Mouse (Mus musculus) C2C12 (cell line): ENCODE data around the gene Vps13d. TPM values are rescaled to one million over a fixed set of nuclear protein-coding genes. Genes with fewer than 3 reads are reported as not detected.

Experiments used
- H3K27me3 ChIP-seq: one replicate; pipeline ENCODE4 v1.6.1; 2011; ENCODE audit not compliant: control insufficient read depth, insufficient read depth, insufficient read length
- H3K36me3 ChIP-seq: one replicate; pipeline ENCODE4 v1.6.1; 2011; ENCODE audit not compliant: control insufficient read depth, insufficient read depth
- H3K4me3 ChIP-seq: one replicate; pipeline ENCODE4 v1.5.1; 2011; ENCODE audit warnings: mild to moderate bottlenecking, control low read depth; ENCODE audit not compliant: poor library complexity, insufficient read depth, severe bottlenecking
- H3K79me2 ChIP-seq: one replicate; pipeline ENCODE4 v1.6.1; 2011; ENCODE audit not compliant: control insufficient read depth, insufficient read depth
- H3K79me3 ChIP-seq: one replicate; pipeline ENCODE4 v1.6.1; 2011; ENCODE audit warnings: low read depth, control low read depth
- H3ac ChIP-seq: one replicate; pipeline ENCODE3; 2011; ENCODE audit warnings: low read depth; ENCODE audit not compliant: control insufficient read depth, insufficient read length
- CEBPB ChIP-seq: IDR thresholded peaks from one replicate; pipeline ENCODE4 v1.6.1; 2011; ENCODE audit warnings: low read depth, mild to moderate bottlenecking, control low read depth, moderate library complexity
- CTCF ChIP-seq: IDR thresholded peaks from one replicate; pipeline ENCODE4 v1.5.1; 2011; ENCODE audit not compliant: control insufficient read depth, insufficient read depth, insufficient read length
- FOSL1 ChIP-seq: IDR thresholded peaks from one replicate; pipeline ENCODE4 v1.8.0; 2011; ENCODE audit warnings: mild to moderate bottlenecking, low read length; ENCODE audit not compliant: poor library complexity, insufficient read depth, severe bottlenecking
- MAX ChIP-seq: IDR thresholded peaks from one replicate; pipeline ENCODE4 v1.6.1; 2011; ENCODE audit warnings: mild to moderate bottlenecking, control low read depth
- MYOD1 ChIP-seq: IDR thresholded peaks from one replicate; pipeline ENCODE4 v1.6.1; 2011; ENCODE audit warnings: low read depth; ENCODE audit not compliant: control insufficient read depth, insufficient read length
- MYOG ChIP-seq: IDR thresholded peaks from one replicate; pipeline ENCODE4 v1.6.1; 2011; ENCODE audit not compliant: control insufficient read depth, insufficient read length; ENCODE audit errors: extremely low read depth
- USF1 ChIP-seq: IDR thresholded peaks from one replicate; pipeline ENCODE4 v1.6.1; 2011; ENCODE audit warnings: low read depth, mild to moderate bottlenecking, control low read depth, moderate library complexity
- polyA plus RNA-seq: library from polyadenylated mRNA; unstranded; fragments of >200 nt; fragmentation: generic; extraction: Trizol; gene quantifications from one replicate; pipeline ENCODE4 v1.2.1, GENCODE M21; 2012; ENCODE audit warnings: missing spikeins

Gene Vps13d
- polyA plus RNA-seq, 1 experiment: 6.0 TPM

- Histone ChIP-seq H3K27me3 (no peaks in the 10 kb centered on the region), H3K79me3 (no peaks in the 10 kb centered on the region), H3K79me2 (no peaks in the 10 kb centered on the region), H3K4me3 (no peak overlapping the region), H3ac (no peak overlapping the region), H3K36me3 (peaks cover 22% of the 10 kb centered on the region)
- TF ChIP-seq MAX: no peak
- no peak for TF ChIP-seq CTCF
- TF ChIP-seq FOSL1: no peak
- no peak for TF ChIP-seq CEBPB
- TF ChIP-seq USF1: no peak
- TF ChIP-seq MYOD1: no peak
- TF ChIP-seq MYOG: no peak
Observed at GRCm38 (mm10) chr4:145101823-145102718, 92.7 kb downstream of the Vps13d start.

GRCm38 (mm10) chr4:145099853-145100252, 95.0 kb downstream of the Vps13d start:
- H3K36me3 ChIP-seq: peaks cover 20% of the 10 kb centered on the region

DNA sequence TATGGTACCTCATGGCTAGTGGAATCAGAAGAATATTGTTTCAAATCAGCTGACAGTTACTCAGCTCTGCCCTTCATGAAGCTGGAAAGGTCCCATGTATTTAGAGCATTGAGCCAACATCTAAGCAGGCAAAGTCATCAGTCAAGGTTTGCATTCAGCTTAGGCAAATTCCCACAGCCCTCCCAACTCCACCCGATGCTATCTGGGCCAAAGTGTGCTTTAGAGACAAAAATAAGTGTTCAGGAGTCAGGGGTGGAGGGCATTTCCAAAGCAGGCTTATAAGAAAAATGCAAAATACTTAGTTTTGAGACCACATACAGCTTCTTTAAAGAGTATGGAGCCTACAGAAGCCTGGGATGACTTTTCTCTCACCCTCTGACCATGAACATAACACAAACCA, 95.5 kb downstream of the Vps13d start:
- Histone ChIP-seq H3K79me3 (no peaks in the 10 kb centered on the region), H3ac (no peak overlapping the region), H3K4me3 (no peak overlapping the region), H3K79me2 (no peaks in the 10 kb centered on the region), H3K36me3 (peaks cover 20% of the 10 kb centered on the region), H3K27me3 (no peaks in the 10 kb centered on the region)
- TF ChIP-seq MYOG (no peak), CTCF (no peak), USF1 (no peak), FOSL1 (no peak), MYOD1 (no peak), CEBPB (no peak), MAX (no peak)

More at GRCm38 (mm10) chr4:145099853-145100252, 95.0 kb downstream of the Vps13d start:
- Histone ChIP-seq H3K4me3 (no peak overlapping the region), H3K79me3 (no peaks in the 10 kb centered on the region), H3K27me3 (no peaks in the 10 kb centered on the region), H3K79me2 (no peaks in the 10 kb centered on the region), H3ac (no peak overlapping the region)
- TF ChIP-seq FOSL1 (no peak), USF1 (no peak), CEBPB (no peak), MAX (no peak), MYOG (no peak), MYOD1 (no peak), CTCF (no peak)

DNA sequence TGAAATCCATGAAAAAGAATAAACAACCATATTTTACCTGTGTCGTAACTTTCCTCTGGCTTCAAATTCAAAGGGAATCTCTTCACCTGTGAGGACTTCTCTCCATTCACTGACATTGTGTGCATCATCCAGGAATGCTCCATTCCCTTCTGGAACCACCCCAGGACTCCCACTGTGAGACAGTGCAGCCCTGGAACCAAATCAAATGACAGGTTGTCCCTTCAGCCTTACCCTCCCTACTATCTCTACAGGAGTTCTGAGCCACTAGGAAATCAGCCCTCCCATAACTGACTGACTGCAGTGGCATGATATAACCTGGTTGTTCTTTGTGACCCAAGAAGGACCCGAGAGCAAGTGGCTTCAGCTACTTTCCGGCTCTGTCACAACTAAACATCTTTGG, 96.8 kb downstream of the Vps13d start:
- Histone ChIP-seq H3K79me2 (no peaks in the 10 kb centered on the region), H3K4me3 (no peak overlapping the region), H3ac (no peak overlapping the region), H3K27me3 (no peaks in the 10 kb centered on the region), H3K79me3 (no peaks in the 10 kb centered on the region), H3K36me3 (peaks cover 19% of the 10 kb centered on the region)
- TF ChIP-seq CTCF: no peak
- no peak for TF ChIP-seq USF1
- no peak for TF ChIP-seq MAX
- TF ChIP-seq FOSL1: no peak
- no peak for TF ChIP-seq CEBPB
- no peak for TF ChIP-seq MYOD1
- TF ChIP-seq MYOG: no peak

GRCm38 (mm10) chr4:145096481-145097039, 98.2 kb downstream of the Vps13d start:
- no peak for TF ChIP-seq MAX
- no peak for TF ChIP-seq USF1
- TF ChIP-seq CTCF: no peak
- TF ChIP-seq FOSL1: no peak
- no peak for TF ChIP-seq CEBPB
- no peak for TF ChIP-seq MYOD1
- no peak for TF ChIP-seq MYOG
- Histone ChIP-seq H3K79me3 (no peaks in the 10 kb centered on the region), H3ac (no peak overlapping the region), H3K27me3 (no peaks in the 10 kb centered on the region), H3K79me2 (no peaks in the 10 kb centered on the region), H3K4me3 (no peak overlapping the region), H3K36me3 (peaks cover 31% of the 10 kb centered on the region)
